Mouse (Mus musculus) cerebellum, adult 2 months (tissue): ENCODE measurements at regions not wholly inside any gene's neighbourhood (a gene's known extent, or its start where the extent isn't known, plus 50 kb on each side); places are given as distances from the start of the nearest gene placed in this dataset.

Experiments used
- CTCF ChIP-seq: fragments of 200-500 bp; IDR thresholded peaks from 2 replicates; pipeline ENCODE4 v1.5.1; 2011; ENCODE audit warnings: low read depth, mild to moderate bottlenecking, control low read depth, low read length, moderate library complexity, borderline replicate concordance; ENCODE audit not compliant: insufficient read depth
- POLR2A ChIP-seq: fragments of 200-500 bp; IDR thresholded peaks from 2 replicates; pipeline ENCODE4 v1.6.1; 2011; ENCODE audit warnings: low read length, control low read depth, borderline replicate concordance; ENCODE audit not compliant: insufficient read depth

DNA sequence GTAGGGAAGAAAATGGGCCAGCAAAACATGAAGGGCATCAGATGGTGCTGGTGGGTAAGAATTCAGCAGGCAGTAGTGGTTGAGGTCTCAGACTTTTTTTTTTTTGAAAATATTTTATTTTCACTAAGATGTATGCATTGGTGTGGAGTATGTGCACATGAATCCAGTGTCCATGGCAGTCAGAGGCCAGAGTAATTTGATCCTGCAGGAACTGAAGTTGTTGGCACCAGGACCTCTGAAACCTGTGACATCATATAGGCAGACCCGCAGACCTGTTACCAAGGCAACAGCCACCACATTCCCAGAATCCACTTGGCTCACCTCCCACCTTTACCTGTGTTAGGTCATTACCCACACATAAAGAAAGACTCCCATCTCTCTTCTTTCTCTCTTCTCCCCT, 207.2 kb upstream of the Megf9 start:
- TF ChIP-seq CTCF, result no peak
- no peak for TF ChIP-seq POLR2A
